Mouse (Mus musculus): ENCODE measurements around the gene Oog2. TPM values are rescaled to one million over a fixed set of nuclear protein-coding genes. Genes with fewer than 3 reads are reported as not detected.
"Not testable (repeated sequence)": the region's sequence is repeated elsewhere in the genome, so short reads cannot be mapped to it uniquely, and the experiment has no call there.

Oog2 gene
- not detected in 2 replicates for polyA plus RNA-seq (2016; fragmentation: Nextera tagmentation; extraction: Ambion mirVana)

DNA sequence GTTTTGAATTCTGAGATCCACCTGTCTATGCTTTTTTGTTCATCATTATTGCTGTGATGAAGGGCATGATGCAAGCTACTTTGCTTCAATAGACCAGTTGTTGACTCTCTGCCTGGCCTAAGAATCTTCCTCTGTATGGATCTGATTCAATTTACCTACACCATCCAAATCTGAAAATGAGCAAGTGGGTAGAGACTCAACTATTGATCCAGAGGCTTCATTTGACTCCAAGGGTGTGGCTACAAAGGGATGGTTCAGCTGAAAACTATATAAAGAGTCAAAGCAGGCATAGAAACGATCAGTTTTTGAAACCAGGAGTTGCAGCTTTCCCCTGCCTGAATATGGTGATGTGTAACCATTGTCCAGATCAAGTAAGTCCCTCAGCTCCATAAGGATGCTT, at the start of gene Oog2:
Gene Oog2 (plus strand): TSS at position 301 of the 400 bp plus-strand sequence.
- no peak within 1 kb of the TSS for H3K9ac ChIP-seq (replicated peaks)
- no peak for ATAC-seq (ENCODE audit: low FRiP score, low read depth)
- no peak within 1 kb of the TSS for H3K4me3 ChIP-seq
- 37% methylated on average over 1 of the region's 1 CpGs for whole genome bisulfite sequencing
- H3K27me3 ChIP-seq, result no peaks in the 10 kb centered on the region
- H3K4me2 ChIP-seq (replicated peaks), result no peak within 1 kb of the TSS
- no peak within 1 kb of the TSS for H3K27ac ChIP-seq (replicated peaks)
- H3K9me3 ChIP-seq, result peaks cover 31% of the 10 kb centered on the region
- H3K36me3 ChIP-seq, result no peaks in the 10 kb centered on the region
- H3K4me1 ChIP-seq, result no peaks in the 10 kb centered on the region

DNA sequence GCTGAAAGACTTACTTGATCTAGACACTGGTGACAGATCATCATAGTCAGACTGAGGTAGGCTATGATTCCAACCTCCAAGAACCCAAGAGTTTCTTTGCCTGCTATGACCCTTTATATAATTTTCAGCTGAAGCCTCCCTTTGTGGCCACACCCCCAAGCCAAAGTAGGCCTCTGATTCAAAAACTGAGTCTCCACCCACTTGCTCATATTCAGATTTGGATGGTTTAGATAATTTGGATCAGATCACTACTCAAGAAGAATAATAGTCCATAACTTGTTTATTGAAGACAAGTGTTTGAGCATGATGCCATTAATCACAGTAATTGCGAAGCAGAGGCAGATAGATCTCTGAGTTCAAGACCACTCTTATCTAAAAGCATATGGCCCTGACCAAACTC, 28.0 kb upstream of the Oog2 start, which contains the start of gene Oog3:
Gene Oog3 (minus strand): TSS at position 101 of the 400 bp plus-strand sequence.
- Histone ChIP-seq H3K4me1 (no peaks in the 10 kb centered on the region), H3K4me3 (no peak within 1 kb of the TSS), H3K36me3 (no peaks in the 10 kb centered on the region), H3K9ac (replicated peaks) (no peak within 1 kb of the TSS), H3K4me2 (replicated peaks) (no peak within 1 kb of the TSS), H3K9me3 (peaks cover 68% of the 10 kb centered on the region), H3K27me3 (no peaks in the 10 kb centered on the region), H3K27ac (replicated peaks) (no peak within 1 kb of the TSS)
- no peak for ATAC-seq (ENCODE audit: low FRiP score, low read depth)
- WGBS, result 74% methylated on average over 1 of the region's 1 CpGs

DNA sequence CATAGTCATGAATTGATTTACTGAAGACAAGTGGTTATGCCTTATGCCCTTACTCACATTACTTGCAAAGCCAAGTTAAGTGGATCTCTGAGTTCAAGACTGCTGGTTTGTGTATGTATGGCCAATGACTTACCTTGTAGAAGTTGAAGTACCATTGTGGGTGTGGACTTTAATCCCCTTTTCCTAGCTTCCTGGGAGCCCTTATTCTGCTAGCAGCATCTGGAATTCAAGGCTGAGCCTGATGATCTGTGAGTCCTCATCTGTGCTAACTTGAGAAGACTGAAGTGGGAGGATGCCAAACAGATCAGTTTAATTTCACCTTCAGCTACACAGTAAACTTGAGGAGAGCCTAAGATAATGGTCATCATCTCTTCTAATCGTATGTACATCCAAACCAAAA, 22.7 kb downstream of the Oog2 start, which contains the start of gene C87977:
Gene C87977 (minus strand): TSS at position 101 of the 400 bp plus-strand sequence.
- WGBS, result 83% methylated on average over 1 of the region's 1 CpGs
- not testable (repeated sequence) for ATAC-seq (ENCODE audit: low FRiP score, low read depth); H3K27ac ChIP-seq (replicated peaks); H3K4me3 ChIP-seq; H3K36me3 ChIP-seq; H3K4me1 ChIP-seq; H3K9ac ChIP-seq (replicated peaks); H3K4me2 ChIP-seq (replicated peaks); H3K27me3 ChIP-seq
- peaks cover 23% of the 10 kb centered on the region for H3K9me3 ChIP-seq

Other genes starting within 250 kb of the Oog2 start
- gene Pramef25, start 239.7 kb upstream of the Oog2 start, polyA plus RNA-seq (2016; fragmentation: Nextera tagmentation; extraction: Ambion mirVana), result not detected in 2 replicates
- not detected in 2 replicates for gene Gm13101, start 223.8 kb upstream of the Oog2 start, polyA plus RNA-seq (2016; fragmentation: Nextera tagmentation; extraction: Ambion mirVana)
- not detected in 2 replicates for gene Pramef17, start 196.3 kb upstream of the Oog2 start, polyA plus RNA-seq (2016; fragmentation: Nextera tagmentation; extraction: Ambion mirVana)
- gene Pramel4, start 131.6 kb upstream of the Oog2 start, polyA plus RNA-seq (2016; fragmentation: Nextera tagmentation; extraction: Ambion mirVana), result not detected in 2 replicates
- gene Gm13102, start 84.2 kb upstream of the Oog2 start, polyA plus RNA-seq (2016; fragmentation: Nextera tagmentation; extraction: Ambion mirVana), result not detected in 2 replicates
- gene Oog3, start 28.1 kb upstream of the Oog2 start, polyA plus RNA-seq (2016; fragmentation: Nextera tagmentation; extraction: Ambion mirVana), result not detected in 2 replicates
- gene C87977, start 22.6 kb downstream of the Oog2 start, polyA plus RNA-seq (2016; fragmentation: Nextera tagmentation; extraction: Ambion mirVana), result not detected in 2 replicates
- gene Pramel5, start 89.8 kb downstream of the Oog2 start, polyA plus RNA-seq (2016; fragmentation: Nextera tagmentation; extraction: Ambion mirVana), result not detected in 2 replicates
- not detected in 2 replicates for gene Gm13128, start 139.5 kb downstream of the Oog2 start, polyA plus RNA-seq (2016; fragmentation: Nextera tagmentation; extraction: Ambion mirVana)
- gene Gm13119, start 167.2 kb downstream of the Oog2 start, polyA plus RNA-seq (2016; fragmentation: Nextera tagmentation; extraction: Ambion mirVana), result not detected in 2 replicates
- not detected in 2 replicates for gene Pramef20, start 187.2 kb downstream of the Oog2 start, polyA plus RNA-seq (2016; fragmentation: Nextera tagmentation; extraction: Ambion mirVana)
- not detected in 2 replicates for gene Pramef12, start 217.7 kb downstream of the Oog2 start, polyA plus RNA-seq (2016; fragmentation: Nextera tagmentation; extraction: Ambion mirVana)
- not detected in 2 replicates for gene 1700012P22Rik, start 248.1 kb downstream of the Oog2 start, polyA plus RNA-seq (2016; fragmentation: Nextera tagmentation; extraction: Ambion mirVana)